Mouse (Mus musculus) neutrophil, adult 5-6 weeks (primary cell): Measurements from ENCODE around the gene Kbtbd7. TPM values are rescaled to one million over a fixed set of nuclear protein-coding genes. Genes with fewer than 3 reads are reported as not detected.
"Not testable (repeated sequence)": the region's sequence is repeated elsewhere in the genome, so short reads cannot be mapped to it uniquely, and the experiment has no call there.

Source experiments
- ATAC-seq: fragments of 151-379, 151-347 bp; 2 replicates; pipeline ENCODE4 v1.8.0; 2017; ENCODE audit warnings: mild to moderate bottlenecking, moderate TSS enrichment; ENCODE audit not compliant: insufficient number of reproducible peaks, poor library complexity, low FRiP score, severe bottlenecking; ENCODE audit errors: extremely low read depth
- total RNA-seq: library from RNA; stranded (forward); fragments of 200-1000 nt; gene quantifications from 2 replicates; pipeline ENCODE4 v1.2.3, GENCODE M21; 2017

Kbtbd7 gene
- total RNA-seq, 1 experiment from 2014 or later = 32.1 TPM

- peak; percentile 84 for ATAC-seq
Observed at GRCm38 (mm10) chr14:79441441-79441840, 15.1 kb downstream of the Kbtbd7 start.

GRCm38 (mm10) chr14:79444601-79445000 is 18.3 kb downstream of the Kbtbd7 start:
- ATAC-seq = no peak

DNA sequence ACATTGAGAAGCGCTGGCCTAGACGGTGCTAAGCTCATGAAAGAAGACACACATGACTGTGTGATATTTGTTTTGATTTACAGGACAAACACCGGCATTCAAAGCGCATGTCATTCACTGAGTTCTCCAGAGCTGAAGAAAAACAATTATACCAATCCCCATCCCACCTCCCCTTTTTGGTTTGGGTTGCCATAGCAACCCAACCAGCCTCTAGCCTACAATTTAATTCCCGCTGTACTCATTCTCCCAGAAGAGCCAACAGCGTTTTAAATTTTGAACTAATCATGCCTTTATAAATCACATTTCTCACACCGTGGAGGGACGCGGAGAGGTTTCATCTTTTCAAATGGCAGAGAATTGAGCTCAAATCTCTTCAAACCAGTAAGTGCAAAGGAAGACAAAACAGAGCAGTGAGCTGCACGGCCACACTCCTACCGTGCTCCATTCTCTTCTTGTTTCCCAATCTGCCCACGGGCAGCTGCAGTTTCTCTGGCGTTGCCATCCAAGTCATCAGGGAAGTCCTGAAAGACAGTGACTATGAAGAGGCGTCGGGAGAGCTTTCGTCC is 18.8 kb downstream of the Kbtbd7 start:
- ATAC-seq = no peak

GRCm38 (mm10) chr14:79451681-79452590 is 25.6 kb downstream of the Kbtbd7 start, which contains the start of gene Kbtbd6:
Gene Kbtbd6, plus strand, starts transcription at chr14:79451835.
- peak; percentile 94 for ATAC-seq

DNA sequence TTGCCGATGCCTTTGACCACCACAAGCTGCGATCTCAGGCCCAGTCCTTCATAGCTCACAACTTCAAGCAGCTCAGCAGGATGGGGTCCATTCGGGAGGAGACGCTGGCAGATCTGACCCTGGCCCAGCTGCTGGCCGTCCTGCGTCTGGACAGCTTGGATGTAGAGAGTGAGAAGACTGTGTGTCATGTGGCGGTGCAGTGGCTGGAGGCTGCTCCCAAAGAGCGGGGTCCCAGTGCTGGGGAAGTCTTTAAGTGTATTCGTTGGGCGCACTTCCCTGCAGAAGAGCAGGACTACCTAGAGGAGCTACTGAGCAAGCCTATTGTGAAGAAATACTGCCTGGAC is 26.3 kb downstream of the Kbtbd7 start:
- ATAC-seq = not testable (repeated sequence)

- no peak for ATAC-seq
Observed at GRCm38 (mm10) chr14:79460401-79460800, 34.1 kb downstream of the Kbtbd7 start.

DNA sequence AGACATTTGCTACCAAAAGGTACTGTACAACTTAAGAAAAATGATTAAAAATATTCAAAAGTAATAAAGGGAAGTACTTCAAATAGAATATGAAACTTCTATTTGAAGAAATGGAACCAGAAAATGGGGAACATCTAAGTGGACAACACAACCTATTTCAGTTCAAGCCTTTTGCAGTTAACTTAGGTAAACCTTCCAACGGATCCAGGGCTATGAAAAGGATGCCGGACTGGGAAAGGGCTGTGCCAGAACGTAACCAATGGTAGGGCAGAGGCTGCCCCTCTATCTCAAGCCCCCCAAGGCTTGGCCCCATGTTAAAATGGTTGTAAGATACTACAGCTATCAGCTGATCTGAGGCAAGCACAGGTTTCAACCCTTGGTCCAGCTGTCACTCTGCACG is 34.7 kb downstream of the Kbtbd7 start:
- ATAC-seq = no peak

DNA sequence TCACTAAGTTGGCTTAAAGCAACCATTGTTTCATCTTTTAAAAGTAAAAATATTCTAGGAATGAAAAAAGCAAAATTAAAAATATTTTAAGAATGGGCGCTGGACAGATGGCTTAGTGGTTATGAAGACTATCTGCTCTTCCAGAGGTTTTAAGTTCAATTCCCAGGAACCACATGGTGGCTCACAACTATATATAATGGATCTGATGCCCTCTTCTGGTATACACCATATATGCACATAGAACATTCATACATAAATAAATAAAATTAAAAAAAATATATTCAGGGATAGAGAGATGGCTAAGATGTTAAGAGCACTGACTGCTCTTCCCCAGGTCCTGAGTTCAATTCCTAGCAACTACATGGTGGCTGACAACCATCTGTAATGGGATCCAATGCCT is 39.3 kb downstream of the Kbtbd7 start:
- ATAC-seq = no peak

DNA sequence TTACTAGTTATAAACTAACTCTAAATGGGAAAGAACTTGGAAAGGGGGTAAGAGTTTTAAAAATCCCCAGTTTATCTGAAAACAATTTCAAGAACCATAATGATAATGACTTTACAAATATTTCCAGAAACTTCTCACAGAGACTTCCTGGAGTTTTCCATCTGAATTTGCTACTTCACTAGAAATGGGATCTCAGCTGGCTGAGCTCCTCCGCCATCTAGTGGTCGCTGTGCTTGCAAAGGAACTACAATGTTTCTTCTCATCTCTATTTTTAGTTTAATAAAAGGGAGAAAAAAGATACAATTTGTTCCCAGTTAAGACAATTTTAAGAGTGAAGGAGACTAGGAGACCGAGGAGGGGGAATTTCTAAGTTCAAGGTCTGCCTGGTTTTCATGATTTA is 41.3 kb downstream of the Kbtbd7 start:
- no peak for ATAC-seq

GRCm38 (mm10) chr14:79473384-79473783 is 47.1 kb downstream of the Kbtbd7 start:
- ATAC-seq = no peak

Other genes starting within 250 kb of the Kbtbd7 start
- gene Zfp957, start 179.1 kb upstream of the Kbtbd7 start, total RNA-seq = not detected in 2 replicates
- 20.3 and 20.8 TPM in 2 replicates for gene Rgcc, start 124.9 kb upstream of the Kbtbd7 start, total RNA-seq
- gene Naa16, start 35.7 kb upstream of the Kbtbd7 start, total RNA-seq = 34.7 and 51.9 TPM in 2 replicates
- 1.9 and 4.5 TPM in 2 replicates for gene Mtrf1, start 28.7 kb upstream of the Kbtbd7 start, total RNA-seq
- gene Kbtbd6, start 25.3 kb downstream of the Kbtbd7 start, total RNA-seq = 0.37 and 0.47 TPM in 2 replicates
- gene Elf1, start 54.7 kb downstream of the Kbtbd7 start, total RNA-seq = 216 and 249 TPM in 2 replicates
- gene Wbp4, start 55.0 kb downstream of the Kbtbd7 start, total RNA-seq = 64.7 and 66.0 TPM in 2 replicates
- gene Sugt1, start 161.2 kb downstream of the Kbtbd7 start, total RNA-seq = 48.2 and 101 TPM in 2 replicates
- gene Cnmd, start 235.7 kb downstream of the Kbtbd7 start, total RNA-seq = not detected in 2 replicates